Mouse (Mus musculus) heart, adult 2 months (tissue): ENCODE measurements around the gene Ruvbl2.

Experiments used
- CTCF ChIP-seq: fragments of 200-600 bp; IDR thresholded peaks from 2 replicates; pipeline ENCODE4 v1.8.1; 2022; ENCODE audit warnings: antibody characterized with exemption, mild to moderate bottlenecking, moderate library complexity
- POLR2A ChIP-seq: fragments of 200-500 bp; IDR thresholded peaks from 2 replicates; pipeline ENCODE4 v1.6.1; 2011; ENCODE audit warnings: mild to moderate bottlenecking, low read depth, low read length, control low read depth; ENCODE audit not compliant: insufficient read depth

GRCm38 (mm10) chr7:45433835-45434202, 4.1 kb downstream of the Ruvbl2 start:
- TF ChIP-seq CTCF = no peak
- TF ChIP-seq POLR2A = no peak
